In genomic region chr16:13588182-13589048, GRCm38 (mm10) we compare ENCODE assay signal across 15 mouse cellular contexts.
DNase-seq lines count a peak whose midpoint lies in the region; ATAC-seq lines count a peak whose summit lies in the region.
"Had no signal": no experiment of that assay in that cellular context is flagged by ENCODE, and none has a peak within 500 bp of the region (broad histone marks: within the 10 kb centered on the region; RNA-seq: fewer than 3 reads in every experiment).

No protein-coding gene starts in this region.

- H3K9me3 ChIP-seq in heart, embryonic 15.5 days (replicated peaks): no peaks in the 10 kb centered on the region
- H3K9me3 ChIP-seq: heart, embryonic 10.5 days; liver, embryonic 15.5 days had no signal

- H3K36me3 ChIP-seq in heart, embryonic 15.5 days: peaks cover 3% of the 10 kb centered on the region; the same call in 1 of the 2 replicates

- H3K4me2 ChIP-seq in heart, embryonic 15.5 days: no peak overlapping the region
- H3K4me2 ChIP-seq: liver, embryonic 15.5 days had no signal

- no peaks in the 10 kb centered on the region for H3K27me3 ChIP-seq in heart, embryonic 15.5 days
- H3K27me3 ChIP-seq: liver, embryonic 15.5 days had no signal

- peak overlapping the region; percentile 71 for H3K27ac ChIP-seq in heart, embryonic 15.5 days
- H3K27ac ChIP-seq: heart, embryonic 10.5 days; liver, embryonic 15.5 days had no signal

- H3K4me1 ChIP-seq in heart, embryonic 15.5 days (replicated peaks): peaks cover 23% of the 10 kb centered on the region

- H3K9ac ChIP-seq in heart, embryonic 15.5 days: no peak overlapping the region
- H3K9ac ChIP-seq: liver, embryonic 15.5 days had no signal

- DNase-seq in heart, postnatal 10 days: no peak
- DNase-seq in 3T3-L1 (ENCODE audit: low read depth, low spot score): peak; percentile 49
- peak; percentile 20 for DNase-seq in brain, adult 2 months (ENCODE audit: low read depth, low spot score)
- DNase-seq in lung, postnatal 10 days: peak; percentile 10
- no peak for DNase-seq in urinary bladder, postnatal 10 days (ENCODE audit: low spot score)
- no peak for DNase-seq in retina, embryonic 14.5 days (ENCODE audit: low spot score)
- DNase-seq in urinary bladder, postnatal 4 days (ENCODE audit: low spot score in 2 of 2): no peak
- DNase-seq: kidney, adult 2 months; layer of hippocampus, postnatal 36 days; thymus, postnatal 36 days had no signal

- peak; percentile 62; the same call in 1 of the 2 replicates for ATAC-seq in heart, embryonic 15.5 days (replicated peaks; ENCODE audit: insufficient number of reproducible peaks, insufficient read depth, low FRiP score, low read depth)
- ATAC-seq: CD4-positive, CD25-positive, alpha-beta regulatory T cell, adult 4 months had no signal

- H3K4me3 ChIP-seq in heart, embryonic 15.5 days: no peak overlapping the region
- H3K4me3 ChIP-seq: heart, embryonic 10.5 days; liver, embryonic 15.5 days; myocyte had no signal

- intact Hi-C loops in heart, postnatal 10 days (cut with DNase I): no loop called here

- 73% methylated on average over 5 of the region's 5 CpGs for WGBS in heart, embryonic 15.5 days

Comparison
In these comparisons a context has a peak if more than half of its experiments do, and no peak if none do; other contexts are left out.
1. DNase-seq: peak in 3T3-L1 (single experiment), brain, adult 2 months (single experiment) and lung, postnatal 10 days (single experiment); none in heart, postnatal 10 days (0 of 2), urinary bladder, postnatal 10 days (single experiment), retina, embryonic 14.5 days (single experiment) and urinary bladder, postnatal 4 days (0 of 2).